Mouse (Mus musculus) kidney, adult 2 months (tissue): ENCODE measurements around the gene Kcnq2.

Source experiments
- CTCF ChIP-seq: fragments of 200-500 bp; conservative IDR thresholded peaks from 2 replicates; pipeline ENCODE4 v1.5.1; 2011; ENCODE audit warnings: low read depth, mild to moderate bottlenecking, control low read depth, low read length, moderate library complexity, mixed read lengths; ENCODE audit not compliant: insufficient read depth, insufficient read length
- POLR2A ChIP-seq: fragments of 200-500 bp; IDR thresholded peaks from one replicate; pipeline ENCODE4 v1.6.1; 2011; ENCODE audit warnings: low read depth, low read length, control low read depth

DNA sequence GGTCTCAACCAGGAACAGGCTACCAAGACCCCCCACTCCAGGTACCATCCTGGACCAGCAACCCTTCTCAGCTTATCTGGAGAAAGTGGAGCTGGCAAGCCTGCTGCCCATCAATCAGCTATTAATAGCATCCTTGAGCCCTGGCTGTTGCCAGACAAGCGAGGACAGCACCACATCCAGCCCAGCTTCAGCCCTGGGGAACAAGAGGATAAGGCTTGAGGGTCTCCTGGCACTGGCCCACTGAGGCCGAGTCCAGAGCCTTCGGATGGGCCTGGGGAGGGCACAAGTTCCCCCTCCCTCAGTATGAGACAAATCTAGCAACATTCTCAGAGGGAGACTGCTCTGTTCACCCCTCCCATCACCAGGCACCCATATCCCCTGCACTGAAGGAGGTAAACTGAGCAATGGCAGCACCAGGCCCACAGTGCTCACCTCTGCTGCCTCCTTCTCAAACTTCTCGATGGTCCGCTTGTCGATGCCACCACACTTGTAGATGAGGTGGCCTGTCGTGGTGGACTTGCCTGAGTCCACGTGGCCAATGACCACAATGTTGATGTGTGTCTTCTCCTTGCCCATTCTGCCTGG lies 19.8 kb upstream of the Kcnq2 start:
- TF ChIP-seq POLR2A (no peak), CTCF (no peak)
